Mouse (Mus musculus): ENCODE results near the gene Ptges.

GRCm38 (mm10) chr2:30918126-30918525, 11.5 kb downstream of the Ptges start:
- TF ChIP-seq CTCF (IDR thresholded peaks at IDR 0.05; ENCODE audit: low read depth): no peak
- TF ChIP-seq EP300 (IDR thresholded peaks at IDR 0.05; ENCODE audit: low read depth): no peak
